In genomic region chr6:28753681-28754080, GRCm38 (mm10) we compare ENCODE assay signal across 22 mouse cellular contexts.
DNase-seq lines count a peak whose midpoint lies in the region; ATAC-seq and TF ChIP-seq lines count a peak whose summit lies in the region.
"Had no signal": no experiment of that assay in that cellular context is flagged by ENCODE, and none has a peak within 500 bp of the region (broad histone marks: within the 10 kb centered on the region; RNA-seq: fewer than 3 reads in every experiment).

No protein-coding gene starts in this region.

- H3K4me3 ChIP-seq in hindbrain, embryonic 13.5 days: no peak overlapping the region
- H3K4me3 ChIP-seq in hindbrain, postnatal 0 days (ENCODE audit: low read length): no peak overlapping the region
- H3K4me3 ChIP-seq in forebrain, embryonic 16.5 days (replicated peaks; ENCODE audit: low read length): no peak overlapping the region
- H3K4me3 ChIP-seq: gastrocnemius, adult 2 months; heart, embryonic 13.5 days; limb, embryonic 12.5 days; liver, embryonic 13.5 days; lung, embryonic 15.5 days had no signal

- peaks cover 43% of the 10 kb centered on the region for H3K4me1 ChIP-seq in hindbrain, embryonic 13.5 days (replicated peaks)
- peaks cover 19% of the 10 kb centered on the region for H3K4me1 ChIP-seq in hindbrain, postnatal 0 days (ENCODE audit: insufficient read depth, low read length)
- peaks cover 54% of the 10 kb centered on the region for H3K4me1 ChIP-seq in forebrain, embryonic 16.5 days (replicated peaks; ENCODE audit: control insufficient read depth, insufficient read depth, low read length)

- no peak for ATAC-seq in hindbrain, embryonic 13.5 days (ENCODE audit: low FRiP score)
- ATAC-seq in hindbrain, postnatal 0 days: no peak
- peak; percentile 77 for ATAC-seq in forebrain, embryonic 16.5 days
- ATAC-seq: Patski had no signal

- WGBS in hindbrain, embryonic 13.5 days: 67% methylated on average over 5 of the region's 5 CpGs
- 55% methylated on average over 5 of the region's 5 CpGs for WGBS in hindbrain, postnatal 0 days
- WGBS in forebrain, embryonic 16.5 days: 31% methylated on average over 5 of the region's 5 CpGs

- H3K4me2 ChIP-seq in hindbrain, embryonic 13.5 days: no peak overlapping the region
- H3K4me2 ChIP-seq in hindbrain, postnatal 0 days (ENCODE audit: low read depth, low read length): no peak overlapping the region
- H3K4me2 ChIP-seq in forebrain, embryonic 16.5 days (ENCODE audit: low read length): peak overlapping the region; percentile 21
- H3K4me2 ChIP-seq: heart, embryonic 13.5 days; limb, embryonic 12.5 days; lung, embryonic 15.5 days; midbrain, embryonic 11.5 days had no signal

- no peak for DNase-seq in hindbrain, postnatal 0 days (ENCODE audit: low spot score)
- DNase-seq in left cerebral cortex, postnatal 25 days (ENCODE audit: low spot score in 2 of 2): peak; percentile 36 to 69
- no peak for DNase-seq in left cerebral cortex, adult 11 months (ENCODE audit: low spot score)
- DNase-seq in brain, embryonic 18.5 days (ENCODE audit: low read depth, low spot score): peak; percentile 54
- no peak for DNase-seq in spleen, postnatal 10 days (ENCODE audit: low spot score in 2 of 2)
- DNase-seq: adrenal gland, postnatal 36 days; cerebellum, postnatal 10 days; gastrocnemius, adult 2 months; heart, postnatal 4 days; kidney, adult 11 months; kidney, postnatal 10 days; thymus, postnatal 14 days had no signal

- no peak for TF ChIP-seq CTCF in hindbrain, postnatal 0 days (IDR thresholded peaks at IDR 0.05; ENCODE audit: low read depth)

- H3K36me3 ChIP-seq in hindbrain, embryonic 13.5 days: no peaks in the 10 kb centered on the region
- no peaks in the 10 kb centered on the region for H3K36me3 ChIP-seq in hindbrain, postnatal 0 days (ENCODE audit: insufficient read depth, low read length)
- H3K36me3 ChIP-seq in forebrain, embryonic 16.5 days (ENCODE audit: control insufficient read depth, insufficient read depth): no peaks in the 10 kb centered on the region
- H3K36me3 ChIP-seq: limb, embryonic 12.5 days; lung, embryonic 15.5 days had no signal

- intact Hi-C loops in left cerebral cortex, postnatal 25 days (cut with DNase I): loop anchor here (5.0 kb wide), 3 partner anchors 49 to 201 kb away; no protein-coding TSS in a partner anchor

- H3K9me3 ChIP-seq in hindbrain, embryonic 13.5 days: no peaks in the 10 kb centered on the region
- H3K9me3 ChIP-seq in hindbrain, postnatal 0 days (ENCODE audit: low read length): no peaks in the 10 kb centered on the region
- no peaks in the 10 kb centered on the region for H3K9me3 ChIP-seq in forebrain, embryonic 16.5 days (ENCODE audit: control insufficient read depth, low read length)
- H3K9me3 ChIP-seq: heart, embryonic 13.5 days; limb, embryonic 12.5 days; liver, embryonic 13.5 days; lung, embryonic 15.5 days had no signal

- H3K9ac ChIP-seq in hindbrain, embryonic 13.5 days: no peak overlapping the region
- H3K9ac ChIP-seq in hindbrain, postnatal 0 days (replicated peaks; ENCODE audit: low read length): no peak overlapping the region
- H3K9ac ChIP-seq in forebrain, embryonic 16.5 days (replicated peaks; ENCODE audit: low read depth, low read length): 0 out of 2 replicates have a peak overlapping the region, but pooled peaks have one; percentile 11
- H3K9ac ChIP-seq: heart, embryonic 13.5 days; limb, embryonic 12.5 days; liver, embryonic 13.5 days; lung, embryonic 15.5 days had no signal

- H3K27ac ChIP-seq in hindbrain, embryonic 13.5 days: peak overlapping the region; percentile 66
- H3K27ac ChIP-seq in hindbrain, postnatal 0 days: no peak overlapping the region
- H3K27ac ChIP-seq in forebrain, embryonic 16.5 days (ENCODE audit: low read length): peak overlapping the region; percentile 91
- H3K27ac ChIP-seq: gastrocnemius, adult 2 months; heart, embryonic 13.5 days; limb, embryonic 12.5 days; lung, embryonic 15.5 days; macrophage; stomach, postnatal 0 days had no signal

- H3K27me3 ChIP-seq in hindbrain, embryonic 13.5 days: no peaks in the 10 kb centered on the region
- no peaks in the 10 kb centered on the region for H3K27me3 ChIP-seq in hindbrain, postnatal 0 days (ENCODE audit: insufficient read depth, low read length)
- no peaks in the 10 kb centered on the region for H3K27me3 ChIP-seq in forebrain, embryonic 16.5 days (replicated peaks; ENCODE audit: control insufficient read depth, insufficient read depth, low read length)
- H3K27me3 ChIP-seq: heart, embryonic 13.5 days; limb, embryonic 12.5 days; liver, embryonic 13.5 days; lung, embryonic 15.5 days; Patski had no signal

Comparison
In these comparisons a context has a peak if more than half of its experiments do, and no peak if none do; other contexts are left out.
1. DNase-seq: peak in left cerebral cortex, postnatal 25 days (2 of 2) and brain, embryonic 18.5 days (single experiment); none in hindbrain, postnatal 0 days (single experiment), left cerebral cortex, adult 11 months (single experiment) and spleen, postnatal 10 days (0 of 2).